Mouse (Mus musculus) lung, embryonic 16.5 days (tissue): Measurements from ENCODE around the gene Mest. TPM values are rescaled to one million over a fixed set of nuclear protein-coding genes. Genes with fewer than 3 reads are reported as not detected.

Experiments used
- ATAC-seq: fragments of 200-750 bp; cut with Nextera tagmentation; 2 replicates; pipeline ENCODE4 v1.8.0; 2017; ENCODE audit warnings: low read depth, mild to moderate bottlenecking, moderate library complexity
- H3K27ac ChIP-seq: fragments of 300-500 bp; sonication (generic); 2 replicates; pipeline ENCODE4 v1.5.1; 2014; ENCODE audit warnings: mild to moderate bottlenecking, control low read depth, low read length
- H3K27me3 ChIP-seq: fragments of 300-500 bp; sonication (generic); 2 replicates; pipeline ENCODE4 v1.6.1; 2014; ENCODE audit warnings: low read depth, low read length, mixed read lengths; ENCODE audit not compliant: control insufficient read depth, insufficient read depth
- H3K36me3 ChIP-seq: fragments of 300-500 bp; sonication (generic); 2 replicates; pipeline ENCODE4 v1.6.1; 2014; ENCODE audit warnings: low read length; ENCODE audit not compliant: control insufficient read depth, insufficient read depth
- H3K4me1 ChIP-seq: fragments of 300-500 bp; sonication (generic); replicated peaks from 2 replicates; pipeline ENCODE4 v1.6.1; 2014; ENCODE audit warnings: low read length, mixed read lengths; ENCODE audit not compliant: control insufficient read depth, insufficient read depth
- H3K4me2 ChIP-seq: fragments of 300-500 bp; sonication (generic); 2 replicates; pipeline ENCODE4 v1.6.1; 2014; ENCODE audit warnings: low read depth, low read length, control low read depth
- H3K4me3 ChIP-seq: fragments of 300-500 bp; sonication (generic); 2 replicates; pipeline ENCODE4 v1.5.1; 2014; ENCODE audit warnings: mild to moderate bottlenecking, low read length, control low read depth
- H3K9ac ChIP-seq: fragments of 300-500 bp; sonication (generic); 2 replicates; pipeline ENCODE4 v1.6.1; 2014; ENCODE audit warnings: low read length, control low read depth
- H3K9me3 ChIP-seq: fragments of 300-500 bp; sonication (generic); 2 replicates; pipeline ENCODE4 v1.6.1; 2016; ENCODE audit warnings: low read length; ENCODE audit not compliant: control insufficient read depth
- WGBS: fragments of 180-500 bp; shearing (Covaris S2); extraction: QIAGEN DNeasy Blood & Tissue Kit; methylation state at CpG from one replicate; pipeline ENCODE4 v1.1.7; 2014; 5-methylcytosine and 5-hydroxymethylcytosine counted together
- microRNA counts: library from miRNA; unstranded; fragments of <30 nt; microRNA quantifications from one replicate; lab custom pipeline; 2016
- microRNA-seq: library from miRNA; unstranded; fragments of <30 nt; microRNA quantifications from one replicate; pipeline ENCODE4, GENCODE M21; 2016
- polyA plus RNA-seq: library from polyadenylated mRNA; unstranded; fragments of >200 nt; fragmentation: Nextera tagmentation; extraction: Ambion mirVana; gene quantifications from 2 replicates; pipeline ENCODE4 v1.2.1, GENCODE M21; 2015

Mest gene
- polyA plus RNA-seq, 1 experiment from 2014 or later = 1,593 TPM

DNA sequence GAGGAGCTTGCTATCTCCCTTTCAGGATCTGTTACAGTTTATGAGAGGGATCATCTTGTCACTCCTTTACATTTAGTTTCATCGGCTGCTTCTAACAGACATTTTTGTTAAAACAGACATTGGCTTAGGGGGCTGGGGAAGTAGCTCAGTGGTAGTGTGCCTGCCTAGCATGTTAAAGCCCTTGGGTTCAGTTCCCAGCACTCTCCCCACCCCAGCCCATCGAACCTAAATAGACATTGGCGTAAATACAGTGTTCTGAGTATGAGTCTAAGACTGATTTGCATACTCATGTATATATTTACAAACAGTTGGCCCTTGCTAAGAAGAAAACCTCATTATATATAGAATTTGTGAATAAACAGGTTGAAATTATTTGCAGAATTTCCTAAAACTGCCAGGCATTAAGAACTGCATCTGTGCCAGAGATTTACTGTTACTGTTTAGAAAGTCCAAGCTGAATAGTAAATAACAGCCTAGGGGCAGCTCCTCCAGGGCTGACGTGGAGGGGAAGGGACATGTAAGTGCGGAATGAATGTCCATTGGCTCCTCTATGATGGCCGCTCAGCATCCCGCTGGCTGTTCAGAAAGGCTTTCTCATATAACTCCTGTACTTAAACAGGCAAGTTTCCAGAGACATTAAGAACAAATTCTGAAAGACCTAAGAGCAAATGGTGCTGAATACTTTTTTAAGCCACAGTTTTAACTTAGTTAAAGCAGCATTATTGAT lies 24.4 kb downstream of the Mest start:
- H3K27ac ChIP-seq = no peak overlapping the region
- H3K4me2 ChIP-seq = no peak overlapping the region
- H3K4me3 ChIP-seq = no peak overlapping the region
- ATAC-seq = no peak
- 0 out of 2 replicates have a peak, but pooled peaks cover 5% of the 10 kb centered on the region for H3K4me1 ChIP-seq
- H3K27me3 ChIP-seq = no peaks in the 10 kb centered on the region
- no peak overlapping the region for H3K9ac ChIP-seq
- WGBS = 69% methylated on average over 7 of the region's 7 CpGs
- H3K36me3 ChIP-seq = peaks cover 34% of the 10 kb centered on the region
- no peaks in the 10 kb centered on the region for H3K9me3 ChIP-seq

DNA sequence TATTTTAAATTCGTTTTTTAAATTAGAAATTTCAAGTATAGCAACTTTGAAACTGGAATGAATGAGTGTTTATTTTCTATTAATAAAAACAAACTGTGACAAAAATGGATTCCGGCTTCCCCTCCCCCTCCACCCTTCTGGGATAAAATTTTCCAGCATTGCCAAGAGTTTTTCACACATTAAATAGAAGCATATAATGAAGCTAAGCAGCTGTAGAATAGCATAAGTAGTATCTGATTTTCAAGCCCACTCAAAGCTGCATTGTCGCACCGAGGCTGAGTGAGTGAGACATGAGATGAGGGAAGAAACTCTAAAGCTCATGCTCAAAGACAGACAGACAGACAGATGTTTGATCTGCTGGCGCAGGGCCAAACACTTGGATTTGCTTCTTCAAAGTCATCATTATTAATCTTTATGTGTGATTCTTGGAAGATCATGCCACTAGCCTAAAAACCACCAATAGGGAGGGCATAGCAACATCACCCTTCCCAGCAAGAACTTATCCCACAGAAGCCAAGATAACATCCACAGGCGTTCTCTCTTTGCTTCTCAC lies 25.1 kb downstream of the Mest start:
- no peaks in the 10 kb centered on the region for H3K27me3 ChIP-seq
- H3K27ac ChIP-seq = no peak overlapping the region; the same call in 1 of the 2 replicates
- H3K4me3 ChIP-seq = no peak overlapping the region
- peaks cover 30% of the 10 kb centered on the region for H3K36me3 ChIP-seq
- H3K9me3 ChIP-seq = no peaks in the 10 kb centered on the region
- WGBS = 59% methylated on average over 6 of the region's 6 CpGs
- no peak overlapping the region for H3K4me2 ChIP-seq
- no peak; the same call in 1 of the 2 replicates for ATAC-seq
- H3K4me1 ChIP-seq = 0 out of 2 replicates have a peak, but pooled peaks cover 5% of the 10 kb centered on the region
- H3K9ac ChIP-seq = no peak overlapping the region

DNA sequence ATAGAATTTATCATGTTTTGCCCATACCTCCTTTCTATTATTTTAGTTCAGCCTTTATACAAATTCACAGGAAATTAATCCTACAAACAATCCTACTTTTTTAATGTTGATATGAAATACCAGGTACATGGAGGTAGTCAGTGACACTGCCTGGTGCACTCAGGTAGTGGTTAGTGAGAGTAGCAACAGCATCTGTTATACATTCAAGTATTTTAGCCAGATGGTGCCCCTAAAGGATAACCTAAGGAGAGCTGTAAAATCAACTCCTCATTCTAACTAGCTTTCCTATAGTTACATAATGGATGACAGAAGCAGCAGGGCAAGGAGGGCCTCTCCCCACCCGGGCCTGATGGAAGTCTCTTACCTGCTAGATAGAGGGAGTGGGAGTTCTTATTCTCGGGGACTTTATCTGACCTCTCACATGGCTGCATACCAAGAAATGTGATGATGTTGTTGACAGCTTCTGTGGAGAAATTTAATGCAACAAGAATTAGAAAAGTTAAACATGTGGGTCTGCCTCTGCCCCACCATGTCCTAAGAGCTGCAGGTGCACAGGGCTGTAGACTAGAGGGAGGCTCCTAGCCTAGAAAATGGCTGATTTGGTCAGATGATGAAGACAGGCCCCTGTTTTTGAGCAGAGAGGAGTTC lies 25.8 kb downstream of the Mest start:
- Histone ChIP-seq H3K27me3 (no peaks in the 10 kb centered on the region), H3K27ac (no peak overlapping the region), H3K4me1 (0 out of 2 replicates have a peak, but pooled peaks cover 5% of the 10 kb centered on the region), H3K36me3 (peaks cover 26% of the 10 kb centered on the region), H3K4me2 (no peak overlapping the region), H3K9ac (no peak overlapping the region), H3K4me3 (no peak overlapping the region), H3K9me3 (no peaks in the 10 kb centered on the region)
- peak; percentile 51 for ATAC-seq
- WGBS = 52% methylated on average over 2 of the region's 2 CpGs

DNA sequence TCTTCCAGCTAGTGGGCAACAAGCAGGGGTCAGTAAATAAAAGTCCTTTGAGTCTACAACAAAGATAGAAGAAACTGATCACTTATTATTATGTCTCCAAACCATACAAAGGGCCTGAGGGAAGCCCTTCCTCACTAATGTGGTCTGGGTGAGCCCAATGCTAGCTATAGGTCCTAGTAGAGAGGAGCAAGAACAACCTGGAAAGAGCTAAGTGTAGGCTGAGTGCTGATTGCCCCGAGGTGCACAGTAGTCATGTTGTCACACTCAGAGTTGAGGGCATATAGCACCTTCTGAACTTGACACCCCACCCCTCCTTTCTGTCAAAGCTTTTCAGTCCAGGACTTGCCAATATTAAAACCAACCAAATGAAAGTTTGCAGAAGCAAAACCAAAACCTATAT lies 26.5 kb downstream of the Mest start:
- 45% methylated on average over 1 of the region's 1 CpGs for WGBS
- ATAC-seq = no peak
- Histone ChIP-seq H3K4me1 (0 out of 2 replicates have a peak, but pooled peaks cover 5% of the 10 kb centered on the region), H3K27me3 (no peaks in the 10 kb centered on the region), H3K9me3 (no peaks in the 10 kb centered on the region), H3K9ac (no peak overlapping the region), H3K4me3 (no peak overlapping the region), H3K4me2 (no peak overlapping the region), H3K27ac (no peak overlapping the region), H3K36me3 (peaks cover 24% of the 10 kb centered on the region)

DNA sequence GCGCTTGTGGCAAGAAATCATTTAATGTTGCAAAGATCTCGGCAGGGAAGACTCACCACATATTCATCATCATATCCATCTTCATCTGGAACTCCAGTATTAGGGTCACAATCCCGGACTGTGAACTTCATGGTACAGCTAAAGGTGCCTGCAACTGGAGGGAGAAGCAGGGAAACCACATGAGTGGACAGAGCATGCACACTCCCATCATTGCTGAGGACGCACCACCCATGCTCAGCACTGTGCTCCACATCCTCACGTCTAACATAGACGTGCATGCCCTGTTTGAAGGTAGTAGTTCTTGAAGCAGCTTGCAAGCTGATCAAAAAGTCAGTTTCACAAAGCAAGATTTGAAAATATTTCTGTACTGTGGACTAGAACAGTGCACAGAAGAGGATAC lies 27.1 kb downstream of the Mest start:
- Histone ChIP-seq H3K4me1 (0 out of 2 replicates have a peak, but pooled peaks cover 5% of the 10 kb centered on the region), H3K9me3 (no peaks in the 10 kb centered on the region), H3K4me3 (no peak overlapping the region), H3K27me3 (no peaks in the 10 kb centered on the region), H3K27ac (no peak overlapping the region), H3K36me3 (peaks cover 22% of the 10 kb centered on the region), H3K4me2 (no peak overlapping the region), H3K9ac (no peak overlapping the region)
- WGBS = 67% methylated on average over 6 of the region's 6 CpGs
- no peak for ATAC-seq

DNA sequence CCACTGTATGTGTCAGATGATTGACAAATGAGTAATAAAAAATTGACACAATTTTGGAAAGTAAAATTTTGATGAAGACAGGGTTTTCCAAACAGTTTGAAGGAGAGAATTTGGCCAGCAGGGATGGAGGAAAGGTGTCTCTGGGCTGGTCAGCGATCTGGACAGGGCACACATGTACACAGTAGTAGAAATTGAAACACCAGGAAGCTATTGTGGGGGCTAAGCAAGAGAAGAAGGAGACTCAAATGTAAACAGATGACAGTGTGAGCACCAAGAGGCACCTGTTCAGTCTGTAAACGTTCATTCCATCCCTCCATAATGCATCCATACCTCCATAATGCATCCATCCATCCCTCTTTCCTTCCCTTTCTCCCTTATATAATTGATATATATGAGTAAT lies 27.9 kb downstream of the Mest start:
- Histone ChIP-seq H3K36me3 (peaks cover 20% of the 10 kb centered on the region), H3K27me3 (no peaks in the 10 kb centered on the region), H3K4me3 (no peak overlapping the region), H3K27ac (no peak overlapping the region), H3K4me1 (0 out of 2 replicates have a peak, but pooled peaks cover 5% of the 10 kb centered on the region), H3K4me2 (no peak overlapping the region), H3K9ac (no peak overlapping the region), H3K9me3 (no peaks in the 10 kb centered on the region)
- 59% methylated on average over 2 of the region's 2 CpGs for WGBS
- no peak for ATAC-seq

MicroRNA genes within 50 kb of the gene (microRNA counts, 519-probe panel; counts per million panel counts)
- microRNA mmu-miR-335-3p (lab: Ali Mortazavi, UCI) (3,601 counts per million, percentile 72 among the panel's probes with 10 or more counts), microRNA mmu-miR-335-5p (lab: Ali Mortazavi, UCI) (5,126 counts per million, percentile 96 among the panel's probes with 10 or more counts)

Small RNA genes lying within 50 kb of the gene (microRNA-seq; reads per million reads assigned to microRNA genes)
- 65,060 reads per million, percentile 99 among the genes with 10 or more reads in this experiment for gene Mir335

Other genes starting within 250 kb of the Mest start
- 33.9 and 38.5 TPM in 2 replicates for gene Tmem209, start 213.8 kb upstream of the Mest start, polyA plus RNA-seq
- 0.19 TPM in 1 of 2 replicates, not detected in the other for gene Ssmem1, start 213.7 kb upstream of the Mest start, polyA plus RNA-seq
- 5.2 and 6.0 TPM in 2 replicates for gene Cpa2, start 182.0 kb upstream of the Mest start, polyA plus RNA-seq
- 0.08 TPM in 2 replicates for gene Cpa4, start 155.2 kb upstream of the Mest start, polyA plus RNA-seq
- 0.33 TPM in 1 of 2 replicates, not detected in the other for gene Cpa5, start 112.5 kb upstream of the Mest start, polyA plus RNA-seq
- 5.4 and 5.7 TPM in 2 replicates for gene Cpa1, start 84.3 kb upstream of the Mest start, polyA plus RNA-seq
- 15.6 and 16.0 TPM in 2 replicates for gene Cep41, start 29.8 kb upstream of the Mest start, polyA plus RNA-seq
- gene Copg2, start 173.2 kb downstream of the Mest start, polyA plus RNA-seq = 23.0 and 26.8 TPM in 2 replicates
- gene Tsga13, start 192.0 kb downstream of the Mest start, polyA plus RNA-seq = 0.25 TPM in 1 of 2 replicates, not detected in the other
- gene Klf14, start 235.5 kb downstream of the Mest start, polyA plus RNA-seq = 1.5 and 2.0 TPM in 2 replicates